Mouse (Mus musculus): ENCODE results near the gene Tuba1c.
A peak's percentile ranks its signal among the peaks of the same experiment; 100 is the strongest.

The Tuba1c gene

GRCm38 (mm10) chr15:98996840-98997239 is 32.9 kb upstream of the Tuba1c start:
- no peak for DNase-seq (ENCODE audit: low spot score)

DNA sequence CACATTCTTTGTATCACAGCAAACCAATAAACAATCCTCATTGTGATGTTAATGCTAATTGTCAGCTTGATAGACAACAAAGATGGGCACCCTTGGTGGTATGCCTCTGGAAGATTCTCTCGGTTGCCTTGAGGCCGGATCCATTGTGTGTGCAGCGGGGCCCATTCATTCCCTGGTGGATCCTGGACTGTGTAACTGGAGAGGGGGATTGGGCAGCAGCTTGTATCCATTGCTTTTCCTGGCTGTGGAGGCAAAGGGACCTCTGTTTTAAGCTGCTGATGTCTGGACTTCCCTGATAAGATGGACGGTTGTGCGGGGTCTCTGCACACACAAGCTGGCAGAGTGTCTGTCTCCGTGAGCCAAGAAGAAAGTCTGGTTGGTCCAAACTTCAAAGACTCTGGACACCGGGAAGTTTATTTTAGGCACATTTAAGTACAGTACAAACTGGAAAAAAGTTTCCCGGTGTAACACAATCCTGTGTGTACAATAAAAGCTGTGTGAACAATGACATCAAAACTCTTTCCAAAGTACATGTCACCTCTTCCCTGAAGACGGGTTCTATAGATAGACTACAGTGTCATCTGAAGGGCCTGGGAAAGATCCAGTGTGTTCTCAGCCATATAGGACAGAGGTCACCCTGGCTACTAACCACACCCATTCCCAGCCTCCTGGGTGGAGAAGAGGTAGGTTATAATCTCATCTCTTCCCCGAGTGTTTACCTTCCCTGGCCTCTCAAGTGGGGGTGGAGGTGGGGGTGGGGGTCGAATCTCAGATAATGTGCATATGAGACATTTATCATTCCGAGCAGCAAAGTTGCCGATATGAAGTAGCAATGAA is 31.5 kb upstream of the Tuba1c start:
- DNase-seq (ENCODE audit: low spot score): no peak

GRCm38 (mm10) chr15:98998775-98999157 is 30.9 kb upstream of the Tuba1c start:
- no peak for DNase-seq (ENCODE audit: low spot score)

DNA sequence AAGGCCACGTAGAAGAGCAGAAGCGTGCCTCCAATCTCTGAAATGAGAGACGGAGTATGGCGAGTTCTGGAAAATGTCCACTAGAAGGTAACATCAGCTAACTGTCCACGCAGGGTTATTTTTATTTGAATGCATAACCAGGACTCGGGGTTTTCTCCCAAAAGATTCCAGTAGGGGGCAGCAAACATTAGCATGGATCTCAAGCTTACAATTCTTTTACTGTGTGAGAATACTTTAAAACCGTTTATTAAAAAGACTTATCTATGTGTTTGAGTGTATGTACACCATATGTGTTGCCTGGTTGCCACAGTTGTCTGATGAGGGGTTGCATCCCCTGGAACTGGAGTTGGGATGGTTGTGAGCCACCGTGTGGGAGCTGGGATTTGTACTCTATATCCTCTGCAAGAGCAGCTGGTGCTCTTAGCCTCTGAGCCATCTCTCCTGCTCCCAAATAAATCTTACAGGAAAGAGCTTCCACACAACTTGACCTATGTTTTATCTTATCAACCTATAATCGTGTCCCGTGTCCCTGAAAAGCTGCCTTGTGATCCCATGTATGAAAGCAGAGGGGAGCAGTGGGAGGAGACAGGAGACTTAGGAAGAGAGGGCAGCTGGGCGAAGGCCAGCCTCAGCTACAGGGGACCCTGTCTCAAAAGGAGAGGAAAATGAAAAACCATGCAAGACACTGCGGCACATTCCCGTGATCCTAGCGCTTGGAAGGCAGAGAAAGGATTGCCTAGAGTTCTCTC is 29.0 kb upstream of the Tuba1c start:
- DNase-seq (ENCODE audit: low spot score): peak; percentile 90

DNA sequence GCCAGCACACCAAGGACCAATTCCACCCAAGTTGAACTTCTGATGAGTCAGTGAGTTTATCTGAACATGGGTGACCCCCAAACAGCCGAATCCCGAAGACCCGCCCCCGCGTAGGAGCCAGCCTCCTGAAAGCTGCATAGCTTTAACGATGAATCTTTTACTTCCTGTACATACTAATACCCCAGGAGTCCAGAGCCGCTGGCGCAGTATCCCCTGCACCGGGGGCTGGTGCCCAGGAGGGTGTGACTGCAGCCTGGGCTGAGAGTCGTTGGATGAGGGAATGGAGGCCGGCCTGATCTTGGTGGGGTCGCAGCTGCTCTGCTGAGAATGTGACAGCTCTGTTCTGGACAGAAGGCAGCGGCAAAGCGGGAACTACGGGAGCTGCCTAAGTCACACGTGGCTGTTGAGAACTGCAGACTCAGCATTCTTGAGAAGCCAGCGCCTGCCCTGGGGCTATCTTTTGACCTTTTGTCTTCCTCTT is 28.2 kb upstream of the Tuba1c start:
- peak; percentile 44 for DNase-seq (ENCODE audit: low spot score)

DNA sequence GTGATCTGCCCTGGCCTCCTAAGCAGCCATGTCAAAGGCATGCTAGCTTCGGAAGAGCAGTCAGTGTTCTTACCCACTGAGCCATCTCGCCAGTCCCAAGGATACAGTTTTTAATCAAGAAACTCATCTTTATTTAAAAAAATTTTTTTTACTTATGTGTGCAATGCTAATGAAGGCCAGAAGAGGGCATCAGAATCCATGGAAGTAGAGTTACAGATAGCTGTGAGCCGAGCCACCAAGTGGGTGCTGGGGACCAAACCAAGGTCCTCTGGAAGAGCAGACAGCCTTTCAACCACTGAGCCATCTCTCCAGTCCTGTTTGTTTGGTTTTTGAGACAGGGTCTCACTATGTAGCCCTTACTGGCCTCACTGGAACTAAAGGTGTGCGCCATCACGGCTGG is 26.1 kb upstream of the Tuba1c start:
- no peak for DNase-seq (ENCODE audit: low spot score)

DNA sequence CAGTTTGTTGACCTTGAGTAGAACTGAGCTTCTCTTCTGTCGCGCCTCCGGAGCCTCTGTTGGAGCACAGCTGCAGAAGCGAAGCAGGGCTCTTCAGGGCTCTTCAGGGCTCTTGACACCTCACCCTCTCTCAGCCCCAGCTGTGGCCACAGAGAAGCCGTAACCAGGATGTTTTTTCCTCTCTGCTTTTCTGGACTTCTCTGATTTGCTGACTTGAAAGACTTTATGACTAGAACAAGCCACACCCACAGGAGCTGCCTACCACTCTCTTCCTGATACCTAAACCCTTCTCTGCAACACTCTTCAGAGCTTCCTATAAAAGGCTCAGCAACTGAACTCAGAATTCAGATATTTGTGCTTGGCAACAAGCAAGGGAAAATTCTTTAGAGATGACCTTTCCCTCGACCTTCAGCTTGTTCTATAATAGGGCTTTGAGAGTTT is 20.9 kb upstream of the Tuba1c start:
- no peak for DNase-seq (ENCODE audit: low spot score)

DNA sequence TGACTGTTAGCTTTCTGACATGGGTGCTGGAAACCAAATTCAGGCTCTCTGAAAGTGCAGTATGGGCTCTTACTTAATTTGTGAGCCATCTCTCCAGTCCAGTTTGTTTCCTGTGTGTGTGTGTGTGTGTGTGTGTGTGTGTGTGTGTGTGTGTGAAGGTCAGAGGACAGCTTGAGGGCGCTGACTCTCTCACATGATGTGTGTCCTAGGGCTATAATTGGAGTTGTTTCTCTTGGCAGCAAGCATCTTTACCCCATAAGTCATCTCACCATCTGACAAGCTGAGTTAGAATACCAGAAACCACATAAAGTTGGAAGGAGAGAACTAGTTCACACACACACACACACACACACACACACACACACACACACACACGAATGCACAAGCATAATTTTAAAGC is 18.8 kb upstream of the Tuba1c start:
- DNase-seq (ENCODE audit: low spot score): no peak

GRCm38 (mm10) chr15:99011946-99012345 is 17.7 kb upstream of the Tuba1c start:
- no peak for DNase-seq (ENCODE audit: low spot score)

GRCm38 (mm10) chr15:99014496-99015030 is 15.1 kb upstream of the Tuba1c start:
- no peak for DNase-seq (ENCODE audit: low spot score)

DNA sequence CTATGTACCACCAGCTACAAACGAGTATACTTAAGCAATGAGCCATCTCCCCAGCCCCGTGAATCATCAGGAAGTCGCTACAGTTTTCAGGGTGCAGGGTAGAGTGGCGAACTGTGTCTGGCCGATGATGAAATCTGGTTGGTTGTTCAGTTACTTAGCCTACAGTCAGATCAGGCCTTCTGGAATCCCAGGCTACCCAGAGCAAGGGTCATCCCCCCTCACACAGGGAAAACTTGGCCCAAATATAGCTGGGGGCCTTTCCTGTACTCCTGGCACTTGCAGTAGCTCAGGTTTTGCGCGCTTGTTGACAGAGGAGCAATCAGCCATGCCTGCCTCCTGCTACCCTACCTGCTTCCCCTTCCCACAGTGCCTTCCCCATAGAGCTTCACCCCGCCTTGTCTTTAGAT is 12.3 kb upstream of the Tuba1c start:
- DNase-seq (ENCODE audit: low spot score): no peak

GRCm38 (mm10) chr15:99017986-99018385 is 11.7 kb upstream of the Tuba1c start:
- no peak for DNase-seq (ENCODE audit: low spot score)

DNA sequence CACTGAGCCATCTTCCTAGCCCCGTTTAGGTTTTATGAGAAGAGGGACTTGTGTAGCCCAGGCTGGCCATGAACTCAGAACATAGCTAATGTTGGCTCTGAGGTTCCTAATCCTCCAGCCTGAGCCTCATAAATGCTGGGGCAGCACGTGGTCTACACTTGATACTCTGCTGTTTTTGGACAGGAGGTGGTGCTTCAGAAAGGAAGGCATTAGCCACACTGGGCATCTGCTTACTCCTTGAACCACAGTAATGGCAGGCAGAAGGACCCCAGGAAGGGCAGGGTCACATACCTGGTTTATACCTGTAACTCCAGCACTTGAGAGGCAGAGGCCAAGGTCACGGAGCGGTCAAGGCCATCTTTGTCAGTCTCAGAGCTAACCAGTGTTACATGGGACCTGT is 11.1 kb upstream of the Tuba1c start:
- DNase-seq (ENCODE audit: low spot score): no peak

DNA sequence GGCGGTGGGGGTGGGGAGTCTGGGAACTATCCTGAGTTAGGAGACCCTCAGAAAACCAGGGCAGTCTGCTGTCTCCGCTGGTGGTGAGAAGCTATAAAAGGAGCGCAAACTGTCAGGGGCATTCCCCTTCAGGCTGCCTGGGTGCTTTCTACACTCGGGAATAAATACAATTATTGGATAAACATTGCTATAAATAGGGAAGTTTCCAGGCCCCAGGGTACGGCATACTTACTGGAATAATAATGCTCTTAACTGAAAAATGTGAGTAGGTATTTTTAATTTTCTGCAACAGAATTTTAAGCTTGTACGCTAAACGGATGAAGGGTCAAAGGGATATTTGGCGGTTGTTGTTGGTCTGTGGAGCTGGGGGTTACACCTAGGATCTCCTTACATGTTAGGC is 10.3 kb upstream of the Tuba1c start:
- DNase-seq (ENCODE audit: low spot score): no peak

- no peak for DNase-seq (ENCODE audit: low spot score)
Measured at GRCm38 (mm10) chr15:99020171-99020570, 9.5 kb upstream of the Tuba1c start.

- DNase-seq (ENCODE audit: low spot score): no peak
Measured at GRCm38 (mm10) chr15:99021255-99021654, 8.4 kb upstream of the Tuba1c start.

GRCm38 (mm10) chr15:99024668-99025314 is 4.9 kb upstream of the Tuba1c start:
- peak; percentile 94 for DNase-seq (ENCODE audit: low spot score)

- DNase-seq (ENCODE audit: low spot score): no peak
Measured at GRCm38 (mm10) chr15:99025414-99025813, 4.3 kb upstream of the Tuba1c start.

- peak; percentile 72 for DNase-seq (ENCODE audit: low spot score)
Measured at GRCm38 (mm10) chr15:99026259-99026658, 3.4 kb upstream of the Tuba1c start.

- DNase-seq (ENCODE audit: low spot score): peak; percentile 38
Measured at GRCm38 (mm10) chr15:99027116-99027515, 2.6 kb upstream of the Tuba1c start.

DNA sequence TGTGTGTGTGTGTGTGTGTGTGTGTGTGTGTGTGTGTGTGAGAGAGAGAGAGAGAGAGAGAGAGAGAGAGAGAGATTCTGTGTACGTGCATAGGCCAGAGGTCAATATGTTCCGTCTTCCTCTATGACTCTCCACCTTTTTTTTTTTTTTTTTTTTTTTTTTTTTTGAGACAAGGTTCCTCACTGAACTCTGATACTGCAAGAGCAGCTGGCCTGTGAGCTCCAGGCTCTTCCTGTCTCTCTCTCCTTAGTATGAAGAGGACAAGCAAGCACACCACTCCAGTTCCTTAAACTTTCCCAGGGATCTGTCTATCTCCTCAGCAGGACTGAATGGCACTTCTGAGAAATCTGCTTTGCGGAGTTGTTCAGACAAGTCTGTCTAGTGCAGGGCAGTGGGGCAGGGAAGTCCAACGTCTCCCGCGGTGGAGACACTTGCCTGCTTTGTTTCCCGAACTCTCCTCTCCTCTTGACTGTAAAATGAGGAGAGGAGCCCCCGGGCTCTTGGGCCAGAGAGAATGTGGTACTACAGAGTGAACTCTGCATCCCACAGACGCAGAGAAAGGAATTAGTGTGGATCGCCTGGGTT is 725 bp upstream of the Tuba1c start:
- DNase-seq (ENCODE audit: low spot score): peak; percentile 49
